Mouse (Mus musculus): ENCODE results near the gene Gm20741.

GRCm38 (mm10) chr16:88826978-88827377, 15.0 kb upstream of the Gm20741 start:
- no peak for TF ChIP-seq CTCF (IDR thresholded peaks at IDR 0.05; ENCODE audit: extremely low read depth, insufficient read depth, insufficient read length, insufficient replicate concordance)
- TF ChIP-seq POLR2A (IDR thresholded peaks at IDR 0.05; ENCODE audit: low read depth, low read length) = no peak

Measured in spleen, adult 2 months (tissue).